Mouse (Mus musculus) spleen, adult 2 months (tissue): ENCODE measurements around the gene Tinagl1. TPM values are rescaled to one million over a fixed set of nuclear protein-coding genes. Genes with fewer than 3 reads are reported as not detected.
A peak's percentile ranks its signal among the peaks of the same experiment; 100 is the strongest.

Source experiments
- DNase-seq, 2 experiments: peaks; one replicate each; pipeline versions ENCODE4 v3.0.0 to v3.0.0-alpha.2; 2012 to 2021; ENCODE audit warnings: low spot score in 2 of 2, low read depth in 1 of 2
- H3K27ac ChIP-seq: fragments of 200-500 bp; 2 replicates; pipeline ENCODE4 v1.5.1; 2012; ENCODE audit warnings: low read length, inconsistent platforms; ENCODE audit not compliant: insufficient read depth
- H3K27me3 ChIP-seq: fragments of 200-500 bp; 2 replicates; pipeline ENCODE4 v1.6.1; 2012; ENCODE audit warnings: mild to moderate bottlenecking, moderate library complexity, low read length, inconsistent platforms; ENCODE audit not compliant: control insufficient read depth, insufficient read depth
- H3K36me3 ChIP-seq: fragments of 200-500 bp; 2 replicates; pipeline ENCODE4 v1.6.1; 2012; ENCODE audit warnings: mild to moderate bottlenecking, low read length, inconsistent platforms; ENCODE audit not compliant: control insufficient read depth, insufficient read depth
- H3K4me1 ChIP-seq: fragments of 200-500 bp; 2 replicates; pipeline ENCODE4 v1.6.1; 2011; ENCODE audit warnings: inconsistent platforms; ENCODE audit not compliant: control insufficient read depth, insufficient read depth, insufficient read length
- H3K4me3 ChIP-seq: fragments of 200-500 bp; 2 replicates; pipeline ENCODE4 v1.5.1; 2011; ENCODE audit warnings: mild to moderate bottlenecking, inconsistent platforms; ENCODE audit not compliant: insufficient read depth, insufficient read length; ENCODE audit errors: extremely low read depth
- CTCF ChIP-seq: fragments of 200-500 bp; IDR thresholded peaks from 2 replicates; pipeline ENCODE4 v1.5.1; 2011; ENCODE audit warnings: mild to moderate bottlenecking, inconsistent platforms; ENCODE audit not compliant: insufficient read depth, insufficient read length, insufficient replicate concordance; ENCODE audit errors: extremely low read depth
- POLR2A ChIP-seq: fragments of 200-500 bp; IDR thresholded peaks from 2 replicates; pipeline ENCODE4 v1.6.1; 2011; ENCODE audit warnings: low read depth, low read length, inconsistent platforms
- WGBS: fragments of 180-500 bp; shearing (Covaris S2); methylation state at CpG from one replicate; pipeline ENCODE4 v1.1.7; 2018; 5-methylcytosine and 5-hydroxymethylcytosine counted together
- polyA plus RNA-seq: library from polyadenylated mRNA; depleted of rRNA; stranded (reverse); fragments of >200 nt; gene quantifications from 2 replicates; pipeline ENCODE4 v1.2.3, GENCODE M21; 2012; rRNA removed

The Tinagl1 gene
- 115 and 141 TPM in 2 replicates for polyA plus RNA-seq

- WGBS = 7% methylated on average over 14 of the region's 14 CpGs
- Histone ChIP-seq H3K36me3 (no peaks in the 10 kb centered on the region), H3K4me1 (no peaks in the 10 kb centered on the region), H3K27me3 (no peaks in the 10 kb centered on the region), H3K4me3 (peak within 1 kb of the TSS; percentile 53), H3K27ac (peak within 1 kb of the TSS; percentile 77)
- TF ChIP-seq POLR2A = no peak
- no peak for TF ChIP-seq CTCF
- no peak for DNase-seq
Measured at GRCm38 (mm10) chr4:130175072-130175711, at the start of gene Tinagl1. Tinagl1 (minus strand) TSS chr4:130175122.

GRCm38 (mm10) chr4:130224071-130224470 lies 49.1 kb upstream of the Tinagl1 start:
- Histone ChIP-seq H3K27ac (no peak overlapping the region), H3K27me3 (no peaks in the 10 kb centered on the region), H3K36me3 (no peaks in the 10 kb centered on the region), H3K4me3 (no peak overlapping the region), H3K4me1 (no peaks in the 10 kb centered on the region)
- no peak for DNase-seq
- TF ChIP-seq POLR2A (no peak), CTCF (no peak)

GRCm38 (mm10) chr4:130222179-130222578 lies 47.3 kb upstream of the Tinagl1 start, which contains the start of gene Gm853:
Gm853 (minus strand) TSS chr4:130222401.
- 75% methylated on average over 4 of the region's 4 CpGs for WGBS
- Histone ChIP-seq H3K36me3 (no peaks in the 10 kb centered on the region), H3K27ac (no peak within 1 kb of the TSS), H3K4me3 (no peak within 1 kb of the TSS), H3K4me1 (no peaks in the 10 kb centered on the region), H3K27me3 (no peaks in the 10 kb centered on the region)
- no peak for TF ChIP-seq CTCF
- TF ChIP-seq POLR2A = no peak
- no peak for DNase-seq

GRCm38 (mm10) chr4:130220176-130220575 lies 45.3 kb upstream of the Tinagl1 start:
- no peaks in the 10 kb centered on the region for H3K4me1 ChIP-seq
- no peak for DNase-seq
- no peaks in the 10 kb centered on the region for H3K36me3 ChIP-seq
- no peaks in the 10 kb centered on the region for H3K27me3 ChIP-seq
- no peak overlapping the region for H3K4me3 ChIP-seq
- TF ChIP-seq CTCF (no peak), POLR2A (no peak)
- H3K27ac ChIP-seq = no peak overlapping the region
- whole genome bisulfite sequencing = 80% methylated on average over 9 of the region's 9 CpGs

- DNase-seq = no peak
- TF ChIP-seq CTCF (no peak), POLR2A (no peak)
- no peaks in the 10 kb centered on the region for H3K27me3 ChIP-seq
- H3K36me3 ChIP-seq = no peaks in the 10 kb centered on the region
- H3K27ac ChIP-seq = no peak overlapping the region
- no peak overlapping the region for H3K4me3 ChIP-seq
- no peaks in the 10 kb centered on the region for H3K4me1 ChIP-seq
- WGBS = 89% methylated on average over 8 of the region's 8 CpGs
Measured at GRCm38 (mm10) chr4:130215392-130215791, 40.5 kb upstream of the Tinagl1 start.

GRCm38 (mm10) chr4:130213857-130214256 lies 38.9 kb upstream of the Tinagl1 start:
- Histone ChIP-seq H3K27ac (no peak overlapping the region), H3K36me3 (no peaks in the 10 kb centered on the region), H3K4me3 (no peak overlapping the region), H3K4me1 (no peaks in the 10 kb centered on the region), H3K27me3 (no peaks in the 10 kb centered on the region)
- DNase-seq = no peak
- WGBS = 77% methylated on average over 10 of the region's 10 CpGs
- TF ChIP-seq CTCF = no peak
- no peak for TF ChIP-seq POLR2A

GRCm38 (mm10) chr4:130213197-130213596 lies 38.3 kb upstream of the Tinagl1 start:
- TF ChIP-seq CTCF (no peak), POLR2A (no peak)
- H3K4me1 ChIP-seq = no peaks in the 10 kb centered on the region
- no peaks in the 10 kb centered on the region for H3K36me3 ChIP-seq
- 86% methylated on average over 4 of the region's 4 CpGs for WGBS
- DNase-seq = no peak
- no peak overlapping the region for H3K4me3 ChIP-seq
- no peak overlapping the region for H3K27ac ChIP-seq
- no peaks in the 10 kb centered on the region for H3K27me3 ChIP-seq
